Mouse (Mus musculus) urinary bladder, postnatal 10 days (tissue): ENCODE results near the gene Chit1.

Experiments
- DNase-seq: peaks from one replicate; pipeline ENCODE4 v3.0.0; 2022; ENCODE audit warnings: low spot score

Chit1 gene

DNA sequence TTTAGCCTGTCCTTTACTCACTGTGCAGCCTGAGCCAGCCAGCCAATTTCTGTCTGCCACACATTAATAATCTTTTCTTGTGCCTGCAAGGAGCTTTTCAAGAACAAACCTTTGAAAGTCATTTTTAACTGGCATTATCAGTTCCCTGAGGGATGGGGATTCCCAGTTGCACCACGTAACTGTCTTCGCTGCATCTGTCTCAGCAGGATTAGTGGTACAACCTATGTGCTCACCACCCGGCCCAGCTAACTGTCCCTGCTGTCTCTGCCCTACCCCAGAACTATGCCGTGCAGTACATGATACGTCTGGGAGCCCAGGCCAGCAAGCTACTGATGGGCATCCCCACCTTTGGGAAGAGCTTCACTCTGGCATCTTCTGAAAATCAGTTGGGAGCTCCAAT, 77.2 kb downstream of the Chit1 start:
- DNase-seq, result no peak

DNA sequence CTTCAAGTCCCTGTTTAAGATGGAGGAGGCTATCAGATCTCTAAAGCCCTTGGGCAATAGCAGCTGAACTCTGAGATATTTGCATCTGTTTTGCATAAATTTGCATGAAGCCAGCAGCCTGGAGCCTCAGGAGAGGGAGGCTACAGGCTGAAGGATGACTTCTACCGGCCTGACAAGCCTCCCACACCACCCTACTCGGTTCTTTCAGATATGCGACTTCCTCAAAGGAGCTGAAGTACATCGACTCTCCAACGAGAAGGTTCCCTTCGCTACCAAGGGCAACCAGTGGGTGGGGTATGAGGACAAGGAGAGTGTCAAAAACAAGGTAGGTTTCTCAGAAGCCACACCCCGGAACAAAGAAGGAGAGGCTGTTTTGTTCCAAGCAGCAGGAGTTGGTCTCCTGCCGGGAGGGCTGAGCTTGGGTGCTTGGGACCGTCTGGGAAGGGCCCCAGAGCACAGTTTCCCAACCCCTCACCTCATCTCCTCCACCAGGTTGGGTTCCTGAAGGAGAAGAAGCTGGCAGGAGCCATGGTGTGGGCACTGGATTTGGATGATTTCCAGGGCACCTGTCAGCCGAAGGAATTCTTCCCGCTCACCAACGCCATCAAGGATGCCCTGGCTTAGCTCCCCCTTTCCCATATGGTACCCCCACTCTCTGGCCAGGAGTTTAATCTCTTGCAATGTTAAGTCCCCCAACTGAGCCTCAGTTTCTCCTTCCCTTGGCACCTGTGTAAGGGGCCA, 78.1 kb downstream of the Chit1 start:
- no peak for DNase-seq

GRCm38 (mm10) chr1:134191192-134191591, 80.2 kb downstream of the Chit1 start:
- no peak for DNase-seq

GRCm38 (mm10) chr1:134192024-134192423, 81.0 kb downstream of the Chit1 start:
- DNase-seq, result no peak

- DNase-seq, result no peak
Measured at GRCm38 (mm10) chr1:134193126-134193525, 82.1 kb downstream of the Chit1 start, which contains the start of gene Mybph. TSS of gene Mybph (plus strand) at chr1:134193448.

- no peak for DNase-seq
Measured at GRCm38 (mm10) chr1:134193674-134194197, 82.7 kb downstream of the Chit1 start.

DNA sequence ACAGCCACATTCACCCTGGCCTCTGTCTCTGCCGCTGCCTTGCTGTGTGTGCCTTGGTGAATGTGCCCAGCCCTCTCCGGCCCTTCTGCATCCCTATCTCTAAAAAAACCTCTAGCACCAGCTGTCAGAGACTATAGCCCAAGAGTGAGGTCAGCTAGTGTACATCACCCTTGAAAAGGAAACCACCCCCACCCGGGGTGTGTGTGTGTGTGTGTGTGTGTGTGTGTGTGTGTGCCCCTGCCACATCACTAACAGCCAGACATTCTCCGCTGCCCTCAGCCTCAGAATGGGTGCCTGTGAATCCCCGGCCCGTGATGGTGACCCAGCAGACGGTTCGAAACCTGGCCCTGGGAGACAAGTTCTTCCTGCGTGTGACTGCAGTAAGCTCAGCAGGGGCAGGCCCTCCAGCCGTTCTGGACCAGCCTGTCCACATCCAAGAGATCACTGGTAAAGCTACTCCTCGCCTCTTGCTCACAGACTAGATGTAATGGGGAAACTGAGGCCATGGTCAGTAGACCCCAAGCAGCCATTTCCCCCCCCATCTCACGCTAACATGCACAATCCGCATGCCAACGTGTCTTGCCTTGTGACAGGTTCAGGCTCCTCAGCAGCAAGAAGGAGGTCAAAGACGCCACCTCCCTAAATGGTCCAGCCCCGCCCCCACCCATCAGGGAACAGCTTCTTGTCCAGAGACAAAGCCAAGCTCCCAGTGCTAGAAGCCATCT, 83.4 kb downstream of the Chit1 start:
- no peak for DNase-seq

DNA sequence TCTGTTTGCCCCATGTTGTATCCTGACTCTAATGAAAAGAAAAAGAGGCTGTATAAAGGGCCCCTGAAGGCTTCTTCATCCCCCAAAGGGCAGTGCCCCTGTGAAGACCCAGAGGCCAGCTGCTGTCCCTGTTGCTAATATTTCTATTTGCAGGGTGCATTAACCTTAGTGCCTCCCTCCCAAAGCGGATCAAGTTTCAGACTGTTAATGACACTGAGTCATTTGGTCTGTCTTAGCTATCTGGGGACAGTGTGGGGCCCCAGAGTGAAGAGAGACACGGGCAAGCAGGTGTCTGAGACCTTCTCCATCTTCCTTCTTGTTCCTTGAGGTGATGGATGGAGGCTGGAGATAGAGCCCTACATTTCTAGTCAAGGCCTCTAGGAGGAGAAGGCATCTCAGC, 84.1 kb downstream of the Chit1 start:
- no peak for DNase-seq

DNA sequence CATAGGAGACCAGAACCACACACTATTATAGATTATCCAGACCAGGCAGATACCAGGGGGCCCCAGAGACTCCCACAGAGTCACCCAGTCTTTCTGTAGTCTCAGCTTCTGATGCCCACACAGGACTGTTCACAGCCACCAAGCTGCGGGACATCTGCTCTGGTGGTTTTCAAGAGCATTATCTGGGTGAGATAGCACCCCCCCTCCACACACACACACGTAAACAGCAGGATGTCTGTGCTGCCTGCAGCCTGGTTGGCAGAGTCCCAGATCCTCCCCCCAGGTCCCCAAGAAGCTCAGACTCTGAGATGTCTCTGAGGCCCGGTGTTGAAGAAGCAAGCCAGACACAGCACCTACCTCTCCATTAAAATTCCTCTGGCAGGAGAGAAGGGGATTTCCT, 84.5 kb downstream of the Chit1 start:
- DNase-seq, result no peak

DNA sequence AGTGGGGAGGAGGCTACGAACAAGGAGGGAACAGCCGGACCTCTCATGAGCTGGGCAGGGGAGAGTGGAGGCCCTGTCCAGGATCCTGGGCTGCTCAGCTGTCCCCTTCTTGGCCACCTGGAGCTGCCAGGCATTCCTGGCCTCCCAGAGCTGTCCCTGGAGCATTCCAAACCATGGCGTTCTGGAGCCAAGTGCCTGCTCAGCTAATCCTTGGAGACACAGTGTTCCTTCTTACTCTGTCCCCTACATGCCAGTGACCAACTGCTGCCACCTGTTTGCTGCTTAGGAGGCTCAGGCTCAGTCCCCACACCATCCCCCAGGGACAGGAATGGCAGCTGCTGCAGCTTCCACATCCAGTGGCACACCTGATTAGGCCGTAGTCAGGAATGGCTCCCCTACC, 84.9 kb downstream of the Chit1 start:
- DNase-seq, result no peak

- DNase-seq, result peak; percentile 23
Measured at GRCm38 (mm10) chr1:134196386-134196785, 85.3 kb downstream of the Chit1 start.

GRCm38 (mm10) chr1:134197325-134197982, 86.4 kb downstream of the Chit1 start:
- no peak for DNase-seq

GRCm38 (mm10) chr1:134198197-134198995, 87.4 kb downstream of the Chit1 start:
- DNase-seq, result no peak

- DNase-seq, result no peak
Measured at GRCm38 (mm10) chr1:134200481-134200880, 89.4 kb downstream of the Chit1 start.
